Comparison of ENCODE assay signal across 15 mouse cellular contexts in the genomic region with DNA sequence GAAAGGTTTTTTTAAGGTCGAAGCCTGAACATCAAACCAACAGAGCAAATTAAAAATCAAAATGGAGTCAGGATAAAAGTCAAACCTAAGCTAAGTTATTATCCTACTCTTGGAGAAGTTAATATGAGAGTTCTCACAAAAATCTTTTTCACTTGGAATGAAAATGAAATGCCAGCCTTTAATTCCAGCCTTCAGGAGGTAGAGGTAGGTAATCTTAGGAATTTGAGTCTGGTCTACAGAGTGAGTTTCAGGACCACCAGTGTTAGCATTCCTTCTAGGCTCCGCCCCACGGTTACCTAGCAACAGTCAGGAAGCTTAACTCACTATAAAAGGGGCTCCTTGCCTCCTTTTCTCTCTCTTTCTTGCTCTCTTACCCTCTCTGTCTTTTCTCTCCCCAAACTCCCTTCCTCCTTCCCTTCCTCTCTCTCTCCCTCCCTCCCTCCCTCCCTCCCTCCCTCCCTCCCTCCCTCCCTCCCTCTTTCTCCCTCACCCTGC. TPM values are rescaled to one million over a fixed set of nuclear protein-coding genes. Genes with fewer than 3 reads are reported as not detected.
DNase-seq lines count a peak whose midpoint lies in the region; ATAC-seq and TF ChIP-seq lines count a peak whose summit lies in the region.
"Had no signal": no experiment of that assay in that cellular context is flagged by ENCODE, and none has a peak within 500 bp of the region (broad histone marks: within the 10 kb centered on the region; RNA-seq: fewer than 3 reads in every experiment).

No protein-coding gene starts in this region.

- no peaks in the 10 kb centered on the region for H3K4me1 ChIP-seq in forebrain, postnatal 0 days (ENCODE audit: insufficient read depth)
- peaks cover 3% of the 10 kb centered on the region; the same call in 1 of the 2 replicates for H3K4me1 ChIP-seq in forebrain, embryonic 16.5 days (replicated peaks; ENCODE audit: control insufficient read depth, insufficient read depth, low read length)
- H3K4me1 ChIP-seq in midbrain, embryonic 11.5 days (ENCODE audit: control insufficient read depth, insufficient read depth, low read length): peaks cover 13% of the 10 kb centered on the region
- peaks cover 17% of the 10 kb centered on the region for H3K4me1 ChIP-seq in midbrain, embryonic 13.5 days (replicated peaks)
- H3K4me1 ChIP-seq: embryonic facial prominence, embryonic 15.5 days had no signal

- no peak overlapping the region for H3K27ac ChIP-seq in forebrain, postnatal 0 days (ENCODE audit: low read depth, low read length)
- H3K27ac ChIP-seq in forebrain, embryonic 16.5 days (ENCODE audit: low read length): no peak overlapping the region
- no peak overlapping the region for H3K27ac ChIP-seq in midbrain, embryonic 11.5 days (ENCODE audit: low read depth, low read length)
- no peak overlapping the region for H3K27ac ChIP-seq in midbrain, embryonic 13.5 days
- H3K27ac ChIP-seq in left cerebral cortex, adult 2 months: no peak overlapping the region
- H3K27ac ChIP-seq: embryonic facial prominence, embryonic 15.5 days; gastrocnemius, adult 2 months had no signal

- no peak overlapping the region for H3K4me3 ChIP-seq in forebrain, postnatal 0 days (ENCODE audit: low read depth, low read length)
- H3K4me3 ChIP-seq in forebrain, embryonic 16.5 days (replicated peaks; ENCODE audit: low read length): no peak overlapping the region
- no peak overlapping the region for H3K4me3 ChIP-seq in midbrain, embryonic 11.5 days (ENCODE audit: low read depth, low read length)
- no peak overlapping the region for H3K4me3 ChIP-seq in midbrain, embryonic 13.5 days (replicated peaks)
- H3K4me3 ChIP-seq in left cerebral cortex, adult 2 months: no peak overlapping the region
- H3K4me3 ChIP-seq: embryonic facial prominence, embryonic 15.5 days; gastrocnemius, adult 2 months; heart, embryonic 12.5 days; intestine, embryonic 15.5 days had no signal

- H3K36me3 ChIP-seq in forebrain, postnatal 0 days (ENCODE audit: insufficient read depth): no peaks in the 10 kb centered on the region
- H3K36me3 ChIP-seq in forebrain, embryonic 16.5 days (ENCODE audit: control insufficient read depth, insufficient read depth): no peaks in the 10 kb centered on the region
- H3K36me3 ChIP-seq in midbrain, embryonic 11.5 days (ENCODE audit: control insufficient read depth, insufficient read depth, low read length): no peaks in the 10 kb centered on the region
- no peaks in the 10 kb centered on the region for H3K36me3 ChIP-seq in midbrain, embryonic 13.5 days
- H3K36me3 ChIP-seq: embryonic facial prominence, embryonic 15.5 days; heart, embryonic 12.5 days; intestine, embryonic 15.5 days had no signal

- WGBS in forebrain, postnatal 0 days: 36% methylated on average over 3 of the region's 3 CpGs
- WGBS in forebrain, embryonic 16.5 days: 34% methylated on average over 3 of the region's 3 CpGs
- 23% methylated on average over 3 of the region's 3 CpGs for WGBS in midbrain, embryonic 11.5 days
- WGBS in midbrain, embryonic 13.5 days: 20% methylated on average over 3 of the region's 3 CpGs

- intact Hi-C loops in left cerebral cortex, adult 2 months (cut with DNase I): no loop called here

- no peaks in the 10 kb centered on the region for H3K27me3 ChIP-seq in forebrain, postnatal 0 days (ENCODE audit: insufficient read depth, low read length)
- H3K27me3 ChIP-seq in forebrain, embryonic 16.5 days (replicated peaks; ENCODE audit: control insufficient read depth, insufficient read depth, low read length): no peaks in the 10 kb centered on the region
- no peaks in the 10 kb centered on the region for H3K27me3 ChIP-seq in midbrain, embryonic 11.5 days (ENCODE audit: control insufficient read depth, insufficient read depth, low read length)
- no peaks in the 10 kb centered on the region for H3K27me3 ChIP-seq in midbrain, embryonic 13.5 days
- H3K27me3 ChIP-seq: embryonic facial prominence, embryonic 15.5 days; heart, embryonic 12.5 days; intestine, embryonic 15.5 days had no signal

- no peaks in the 10 kb centered on the region for H3K9me3 ChIP-seq in forebrain, postnatal 0 days (ENCODE audit: low read length)
- H3K9me3 ChIP-seq in forebrain, embryonic 16.5 days (ENCODE audit: control insufficient read depth, low read length): no peaks in the 10 kb centered on the region
- H3K9me3 ChIP-seq in midbrain, embryonic 11.5 days (ENCODE audit: control insufficient read depth, low read length): no peaks in the 10 kb centered on the region
- H3K9me3 ChIP-seq in midbrain, embryonic 13.5 days: no peaks in the 10 kb centered on the region
- H3K9me3 ChIP-seq: embryonic facial prominence, embryonic 15.5 days; intestine, embryonic 15.5 days had no signal

- no peak overlapping the region for H3K4me2 ChIP-seq in forebrain, postnatal 0 days (ENCODE audit: low read depth)
- H3K4me2 ChIP-seq in forebrain, embryonic 16.5 days (ENCODE audit: low read length): no peak overlapping the region
- H3K4me2 ChIP-seq in midbrain, embryonic 11.5 days: no peak overlapping the region
- H3K4me2 ChIP-seq in midbrain, embryonic 13.5 days (replicated peaks): no peak overlapping the region
- H3K4me2 ChIP-seq: embryonic facial prominence, embryonic 15.5 days; heart, embryonic 12.5 days; intestine, embryonic 15.5 days had no signal

- peak; percentile 61; the same call in 1 of the 2 replicates for ATAC-seq in forebrain, postnatal 0 days
- no peak for ATAC-seq in forebrain, embryonic 16.5 days
- peak; percentile 46; the same call in 1 of the 2 replicates for ATAC-seq in midbrain, embryonic 11.5 days (ENCODE audit: low FRiP score)
- ATAC-seq in midbrain, embryonic 13.5 days: no peak

- TF ChIP-seq CTCF in forebrain, postnatal 0 days (IDR thresholded peaks at IDR 0.05; ENCODE audit: low read depth): no peak
- no peak for TF ChIP-seq CTCF in left cerebral cortex, adult 2 months (IDR thresholded peaks at IDR 0.05)

- no peak overlapping the region for H3K9ac ChIP-seq in forebrain, postnatal 0 days
- no peak overlapping the region for H3K9ac ChIP-seq in forebrain, embryonic 16.5 days (replicated peaks; ENCODE audit: low read depth, low read length)
- no peak overlapping the region for H3K9ac ChIP-seq in midbrain, embryonic 11.5 days (ENCODE audit: low read length)
- no peak overlapping the region for H3K9ac ChIP-seq in midbrain, embryonic 13.5 days (replicated peaks)
- H3K9ac ChIP-seq: embryonic facial prominence, embryonic 15.5 days; heart, embryonic 12.5 days; intestine, embryonic 15.5 days had no signal

- no peak for DNase-seq in forebrain, postnatal 0 days
- DNase-seq in midbrain, embryonic 11.5 days (ENCODE audit: low spot score, missing footprints): peak; percentile 94
- DNase-seq in embryo, embryonic 9.5 days (ENCODE audit: extremely low spot score): peak; percentile 58
- DNase-seq in mesoderm, embryonic 11.5 days (ENCODE audit: low read depth, low spot score): peak; percentile 73
- no peak for DNase-seq in left cerebral cortex, adult 2 months (ENCODE audit: extremely low spot score in 1 of 2, low spot score in 2 of 2)
- DNase-seq in MN1 (ENCODE audit: low spot score): no peak
- DNase-seq: gastrocnemius, adult 2 months; lung, postnatal 4 days had no signal

RNA-seq across cellular contexts. Expression of a gene that starts 42.7 kb away (rescaled TPM):
- total RNA-seq in forebrain, postnatal 0 days (2014; rRNA removed): not detected in 2 replicates
- 0.24 TPM in 1 of 2 replicates, not detected in the other for polyA plus RNA-seq in forebrain, postnatal 0 days (2015; fragmentation: Nextera tagmentation; extraction: Ambion mirVana)
- polyA plus RNA-seq in forebrain, embryonic 16.5 days (2015; fragmentation: Nextera tagmentation; extraction: Ambion mirVana): not detected in 2 replicates
- polyA plus RNA-seq in midbrain, embryonic 11.5 days (2014; fragmentation: Nextera tagmentation; extraction: Ambion mirVana): not detected in 2 replicates
- polyA plus RNA-seq in midbrain, embryonic 13.5 days (2015; fragmentation: Nextera tagmentation; extraction: Ambion mirVana): not detected in 2 replicates
- not detected for total RNA-seq in left cerebral cortex, adult 2 months (2021)
- total RNA-seq: adrenal gland, adult 18-20 months; gastrocnemius, adult 2 months; left cerebral cortex, postnatal 14 days had no signal
- polyA plus RNA-seq: embryonic facial prominence, embryonic 15.5 days; heart, embryonic 12.5 days had no signal

RNA-seq across cellular contexts. Expression of a gene that starts 51.1 kb away (rescaled TPM):
- not detected in 2 replicates for total RNA-seq in forebrain, postnatal 0 days (2014; rRNA removed)
- 0.13 and 0.25 TPM in 2 replicates for polyA plus RNA-seq in forebrain, postnatal 0 days (2015; fragmentation: Nextera tagmentation; extraction: Ambion mirVana)
- polyA plus RNA-seq in forebrain, embryonic 16.5 days (2015; fragmentation: Nextera tagmentation; extraction: Ambion mirVana): 0.09 TPM in 1 of 2 replicates, not detected in the other
- 0.26 and 0.36 TPM in 2 replicates for polyA plus RNA-seq in midbrain, embryonic 11.5 days (2014; fragmentation: Nextera tagmentation; extraction: Ambion mirVana)
- polyA plus RNA-seq in midbrain, embryonic 13.5 days (2015; fragmentation: Nextera tagmentation; extraction: Ambion mirVana): 0.27 and 0.39 TPM in 2 replicates
- not detected for total RNA-seq in left cerebral cortex, adult 2 months (2021)
- total RNA-seq: adrenal gland, adult 18-20 months; gastrocnemius, adult 2 months; left cerebral cortex, postnatal 14 days had no signal
- polyA plus RNA-seq: embryonic facial prominence, embryonic 15.5 days had no signal

Comparison
In these comparisons a context has a peak if more than half of its experiments do, and no peak if none do; other contexts are left out.
1. ATAC-seq: peak in forebrain, postnatal 0 days (single experiment) and midbrain, embryonic 11.5 days (single experiment); none in forebrain, embryonic 16.5 days (single experiment) and midbrain, embryonic 13.5 days (single experiment).
2. DNase-seq: peak in midbrain, embryonic 11.5 days (single experiment), embryo, embryonic 9.5 days (single experiment) and mesoderm, embryonic 11.5 days (single experiment); none in forebrain, postnatal 0 days (single experiment), left cerebral cortex, adult 2 months (0 of 2) and MN1 (single experiment).